Mouse (Mus musculus) forebrain, embryonic 15.5 days (tissue): ENCODE measurements around the gene Gm49601. TPM values are rescaled to one million over a fixed set of nuclear protein-coding genes. Genes with fewer than 3 reads are reported as not detected.

Experiments used
- ATAC-seq: fragments of 200-750 bp; cut with Nextera tagmentation; replicated peaks from 2 replicates; pipeline ENCODE4 v1.8.0; 2017; ENCODE audit warnings: mild to moderate bottlenecking, moderate TSS enrichment, moderate library complexity
- H3K27ac ChIP-seq: fragments of 300-500 bp; sonication (generic); replicated peaks from 2 replicates; pipeline ENCODE4 v1.5.1; 2015; ENCODE audit warnings: mild to moderate bottlenecking, inconsistent platforms
- H3K27me3 ChIP-seq: fragments of 300-500 bp; sonication (generic); 2 replicates; pipeline ENCODE4 v1.6.1; 2015; ENCODE audit warnings: inconsistent platforms
- H3K36me3 ChIP-seq: fragments of 300-500 bp; sonication (generic); 2 replicates; pipeline ENCODE4 v1.6.1; 2015; ENCODE audit warnings: mild to moderate bottlenecking, inconsistent platforms
- H3K4me1 ChIP-seq: fragments of 300-500 bp; sonication (generic); 2 replicates; pipeline ENCODE4 v1.6.1; 2015; ENCODE audit warnings: inconsistent platforms
- H3K4me2 ChIP-seq: fragments of 300-500 bp; sonication (generic); replicated peaks from 2 replicates; pipeline ENCODE4 v1.6.1; 2015; ENCODE audit warnings: mild to moderate bottlenecking, inconsistent platforms
- H3K4me3 ChIP-seq: fragments of 300-500 bp; sonication (generic); 2 replicates; pipeline ENCODE4 v1.5.1; 2015; ENCODE audit warnings: mild to moderate bottlenecking, inconsistent platforms
- H3K9ac ChIP-seq: fragments of 300-500 bp; sonication (generic); replicated peaks from 2 replicates; pipeline ENCODE4 v1.6.1; 2015; ENCODE audit warnings: mild to moderate bottlenecking, inconsistent platforms
- H3K9me3 ChIP-seq: fragments of 300-500 bp; sonication (generic); 2 replicates; pipeline ENCODE4 v1.6.1; 2016; ENCODE audit warnings: inconsistent platforms
- WGBS: fragments of 180-500 bp; shearing (Covaris S2); methylation state at CpG from one replicate; pipeline ENCODE4 v1.1.7; 2015; ENCODE audit warnings: mixed read lengths; 5-methylcytosine and 5-hydroxymethylcytosine counted together
- polyA plus RNA-seq: library from polyadenylated mRNA; unstranded; fragments of >200 nt; fragmentation: Nextera tagmentation; extraction: Ambion mirVana; gene quantifications from 2 replicates; pipeline ENCODE4 v1.2.1, GENCODE M21; 2015

The Gm49601 gene
- polyA plus RNA-seq, 1 experiment from 2014 or later = 20.5 TPM

DNA sequence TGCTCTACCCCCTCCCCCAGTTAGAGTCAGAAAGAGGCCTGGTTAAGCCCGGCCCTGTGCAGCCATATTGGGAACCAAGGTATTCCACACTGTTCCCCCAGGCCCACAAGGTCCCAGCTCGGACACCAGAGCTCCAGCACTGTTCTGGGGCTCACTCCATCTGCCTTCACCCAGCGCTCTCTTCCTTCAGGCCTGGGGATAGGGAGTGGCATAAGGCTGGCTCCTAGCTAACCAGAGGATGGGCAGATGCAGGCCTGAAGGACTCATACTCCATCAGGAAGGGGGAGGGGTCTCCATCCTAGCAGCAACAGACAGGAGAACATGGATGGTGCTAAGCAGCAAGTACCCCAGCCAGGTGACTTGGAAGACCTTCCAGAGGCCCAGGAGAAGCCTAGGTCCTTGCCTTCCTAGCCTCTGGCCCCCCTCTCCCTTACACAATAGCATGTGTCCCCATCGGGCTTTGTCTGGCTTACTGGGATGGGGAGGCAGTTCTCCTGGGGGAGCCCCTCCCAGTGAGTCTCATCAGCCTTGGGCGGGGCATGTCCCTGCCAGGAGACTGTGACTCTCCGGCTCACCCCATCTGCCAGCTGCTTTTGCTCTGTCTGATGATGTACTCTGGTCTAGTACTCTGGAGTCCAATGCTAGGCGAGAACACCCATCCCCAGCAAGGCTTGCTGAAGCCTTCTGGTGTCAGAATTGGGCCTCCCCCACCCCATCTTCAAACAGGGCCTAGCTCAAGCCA, 2.1 kb upstream of the Gm49601 start:
- Histone ChIP-seq H3K4me2 (peak overlapping the region; percentile 87), H3K36me3 (peaks cover 20% of the 10 kb centered on the region), H3K9ac (peak overlapping the region; percentile 96), H3K4me1 (peaks cover 43% of the 10 kb centered on the region), H3K4me3 (peak overlapping the region; percentile 87), H3K27me3 (peaks cover 27% of the 10 kb centered on the region), H3K9me3 (no peaks in the 10 kb centered on the region), H3K27ac (peak overlapping the region; percentile 79)
- peak; percentile 6; the same call in 1 of the 2 replicates for ATAC-seq
- WGBS = 54% methylated on average over 7 of the region's 7 CpGs

DNA sequence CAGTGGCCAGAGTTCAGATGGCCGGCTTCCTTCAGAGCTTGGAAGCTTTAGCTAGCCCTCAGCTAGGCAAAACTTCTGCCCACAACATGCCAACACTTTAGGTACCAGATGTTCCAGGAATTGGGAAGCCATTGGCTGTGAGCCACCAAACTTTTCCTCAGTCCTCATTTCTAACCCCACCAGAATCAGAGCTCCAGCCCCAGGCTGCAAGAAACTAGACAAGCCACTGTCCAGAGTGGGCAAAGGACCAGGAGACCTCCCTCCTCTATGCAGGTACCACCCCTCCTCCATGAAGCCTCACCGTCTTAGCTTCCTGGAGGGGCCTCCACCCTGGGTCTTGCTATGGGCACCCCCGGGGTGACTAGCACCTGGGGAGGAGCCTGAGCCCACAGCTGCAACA, 936 bp upstream of the Gm49601 start:
- WGBS = 56% methylated on average over 3 of the region's 3 CpGs

DNA sequence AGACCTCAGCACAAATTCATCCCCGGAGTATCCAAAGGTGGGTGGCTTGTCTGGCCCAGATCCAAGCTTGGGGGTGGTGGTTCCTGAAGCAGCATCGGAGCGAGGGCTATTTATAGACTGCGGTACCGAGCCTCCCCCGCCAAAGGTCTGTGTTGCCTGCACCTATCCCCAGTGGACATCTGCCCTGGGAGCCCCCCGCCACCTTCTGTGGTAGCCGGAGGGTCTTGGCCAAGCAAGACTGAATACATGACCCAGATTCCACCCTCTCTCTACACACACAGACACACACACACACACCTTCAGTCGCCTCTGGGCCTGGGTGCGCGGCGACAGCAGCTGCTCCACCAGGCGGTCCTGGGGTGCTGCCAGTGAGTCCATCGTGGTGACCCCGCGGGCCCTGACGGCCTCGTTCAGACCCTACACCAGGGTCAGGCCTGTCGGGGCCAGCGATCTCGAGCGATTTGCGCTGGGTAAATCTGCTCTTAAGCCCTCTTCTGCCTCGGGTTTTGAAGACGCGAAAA, 376 bp downstream of the Gm49601 start:
- peak overlapping the region; percentile 87 for H3K4me3 ChIP-seq
- H3K27ac ChIP-seq = no peak overlapping the region
- no peak for ATAC-seq
- H3K9me3 ChIP-seq = no peaks in the 10 kb centered on the region
- 13% methylated on average over 26 of the region's 26 CpGs for WGBS
- peak overlapping the region; percentile 87 for H3K4me2 ChIP-seq
- peaks cover 35% of the 10 kb centered on the region for H3K36me3 ChIP-seq
- peaks cover 52% of the 10 kb centered on the region for H3K27me3 ChIP-seq
- peaks cover 52% of the 10 kb centered on the region for H3K4me1 ChIP-seq
- H3K9ac ChIP-seq = peak overlapping the region; percentile 53

More for the DNA sequence above, 936 bp upstream of the Gm49601 start:
- no peak overlapping the region for H3K9ac ChIP-seq
- peaks cover 39% of the 10 kb centered on the region for H3K27me3 ChIP-seq
- H3K4me1 ChIP-seq = peaks cover 43% of the 10 kb centered on the region
- peak overlapping the region; percentile 87 for H3K4me3 ChIP-seq
- H3K36me3 ChIP-seq = peaks cover 31% of the 10 kb centered on the region
- H3K27ac ChIP-seq = no peak overlapping the region
- peak overlapping the region; percentile 87 for H3K4me2 ChIP-seq
- H3K9me3 ChIP-seq = no peaks in the 10 kb centered on the region
- ATAC-seq = no peak

DNA sequence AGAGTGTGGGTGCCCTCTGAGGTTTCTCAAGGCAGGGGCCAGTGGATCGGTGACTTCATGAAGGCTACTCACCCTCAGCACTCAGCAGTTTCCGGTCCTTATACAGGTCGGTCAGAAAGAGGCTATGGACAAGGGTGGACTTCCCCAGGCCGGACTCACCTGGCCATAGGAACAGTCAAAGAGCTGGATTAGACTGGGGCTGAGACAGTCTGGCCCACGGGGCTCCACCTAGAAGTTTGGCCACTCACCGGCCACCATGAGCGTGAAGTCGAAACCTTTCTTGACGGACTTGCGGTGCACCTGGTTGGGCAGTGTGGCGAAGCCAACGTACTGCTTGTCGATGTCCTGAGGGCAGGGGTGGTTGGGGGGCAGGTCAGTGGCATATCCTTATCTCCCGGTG, 1.1 kb downstream of the Gm49601 start:
- no peak overlapping the region for H3K4me2 ChIP-seq
- H3K27me3 ChIP-seq = peaks cover 60% of the 10 kb centered on the region
- no peak for ATAC-seq
- H3K4me1 ChIP-seq = peaks cover 56% of the 10 kb centered on the region
- H3K27ac ChIP-seq = no peak overlapping the region
- H3K36me3 ChIP-seq = peaks cover 37% of the 10 kb centered on the region
- 45% methylated on average over 14 of the region's 14 CpGs for WGBS
- H3K9me3 ChIP-seq = no peaks in the 10 kb centered on the region
- H3K4me3 ChIP-seq = no peak overlapping the region
- H3K9ac ChIP-seq = no peak overlapping the region

DNA sequence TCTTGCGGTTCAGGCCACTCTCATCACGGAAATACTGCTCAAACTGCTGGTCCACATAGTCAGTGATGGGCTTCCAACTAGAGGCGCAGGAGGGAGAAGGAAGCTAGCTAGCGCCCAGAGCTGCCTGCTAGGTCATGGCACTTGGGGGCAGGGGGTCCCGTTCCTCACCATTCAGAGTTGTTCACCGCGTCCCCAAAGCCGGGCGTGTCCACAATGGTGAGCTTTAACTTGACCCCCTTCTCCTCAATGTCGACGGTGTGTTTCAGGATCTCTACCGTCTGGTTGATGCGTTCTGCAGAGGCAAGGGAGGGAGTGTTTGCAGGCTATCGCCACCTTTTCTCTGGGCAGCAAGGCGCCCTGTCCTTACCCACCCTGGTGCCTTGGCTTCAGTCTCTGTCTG, 1.6 kb downstream of the Gm49601 start:
- H3K4me2 ChIP-seq = no peak overlapping the region
- no peak overlapping the region for H3K9ac ChIP-seq
- 44% methylated on average over 15 of the region's 15 CpGs for WGBS
- H3K9me3 ChIP-seq = no peaks in the 10 kb centered on the region
- no peak overlapping the region for H3K4me3 ChIP-seq
- peaks cover 40% of the 10 kb centered on the region for H3K36me3 ChIP-seq
- H3K27me3 ChIP-seq = peaks cover 65% of the 10 kb centered on the region
- no peak for ATAC-seq
- H3K4me1 ChIP-seq = peaks cover 56% of the 10 kb centered on the region
- no peak overlapping the region for H3K27ac ChIP-seq

DNA sequence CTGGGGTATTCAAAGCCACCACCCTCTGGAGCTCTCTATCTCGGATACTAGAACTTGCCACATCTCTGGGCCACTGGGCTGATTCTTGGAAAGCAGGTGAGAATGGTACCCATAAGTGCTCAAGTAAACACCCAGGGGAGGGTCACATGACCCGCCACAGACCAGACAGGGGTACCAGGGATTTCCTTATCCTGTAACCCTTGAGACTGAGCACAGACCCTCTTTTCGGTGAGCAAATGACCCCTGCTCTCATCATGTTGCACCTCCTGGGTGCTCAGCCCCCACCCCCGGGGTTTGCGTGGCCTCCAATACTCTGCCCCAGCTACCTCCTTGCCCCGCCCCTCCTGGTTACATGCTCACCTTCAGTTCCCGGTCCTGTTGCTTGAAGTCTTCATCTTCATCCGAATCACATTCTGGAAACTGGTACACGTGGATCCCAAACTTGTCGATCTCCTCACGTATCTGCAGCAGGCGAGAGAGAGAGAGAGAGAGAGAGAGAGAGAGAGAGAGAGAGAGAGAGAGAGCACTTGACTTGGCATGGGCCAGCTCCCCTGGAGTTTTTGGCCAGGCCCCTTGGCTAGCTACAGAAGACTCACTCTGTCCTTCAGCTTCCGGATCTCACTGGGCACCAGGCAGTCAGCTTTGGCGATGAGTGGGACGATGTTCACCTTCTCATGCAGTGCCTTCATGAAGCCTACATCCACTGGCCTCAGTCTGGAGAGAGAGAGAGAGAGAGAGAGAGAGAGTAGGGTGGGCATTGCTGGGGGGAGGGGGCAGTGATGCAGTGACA, 2.3 kb downstream of the Gm49601 start:
- Histone ChIP-seq H3K9ac (no peak overlapping the region), H3K27ac (no peak overlapping the region), H3K4me2 (no peak overlapping the region), H3K4me1 (peaks cover 55% of the 10 kb centered on the region), H3K4me3 (no peak overlapping the region), H3K27me3 (peaks cover 71% of the 10 kb centered on the region), H3K9me3 (no peaks in the 10 kb centered on the region), H3K36me3 (peaks cover 40% of the 10 kb centered on the region)
- 40% methylated on average over 15 of the region's 15 CpGs for WGBS
- ATAC-seq = no peak

DNA sequence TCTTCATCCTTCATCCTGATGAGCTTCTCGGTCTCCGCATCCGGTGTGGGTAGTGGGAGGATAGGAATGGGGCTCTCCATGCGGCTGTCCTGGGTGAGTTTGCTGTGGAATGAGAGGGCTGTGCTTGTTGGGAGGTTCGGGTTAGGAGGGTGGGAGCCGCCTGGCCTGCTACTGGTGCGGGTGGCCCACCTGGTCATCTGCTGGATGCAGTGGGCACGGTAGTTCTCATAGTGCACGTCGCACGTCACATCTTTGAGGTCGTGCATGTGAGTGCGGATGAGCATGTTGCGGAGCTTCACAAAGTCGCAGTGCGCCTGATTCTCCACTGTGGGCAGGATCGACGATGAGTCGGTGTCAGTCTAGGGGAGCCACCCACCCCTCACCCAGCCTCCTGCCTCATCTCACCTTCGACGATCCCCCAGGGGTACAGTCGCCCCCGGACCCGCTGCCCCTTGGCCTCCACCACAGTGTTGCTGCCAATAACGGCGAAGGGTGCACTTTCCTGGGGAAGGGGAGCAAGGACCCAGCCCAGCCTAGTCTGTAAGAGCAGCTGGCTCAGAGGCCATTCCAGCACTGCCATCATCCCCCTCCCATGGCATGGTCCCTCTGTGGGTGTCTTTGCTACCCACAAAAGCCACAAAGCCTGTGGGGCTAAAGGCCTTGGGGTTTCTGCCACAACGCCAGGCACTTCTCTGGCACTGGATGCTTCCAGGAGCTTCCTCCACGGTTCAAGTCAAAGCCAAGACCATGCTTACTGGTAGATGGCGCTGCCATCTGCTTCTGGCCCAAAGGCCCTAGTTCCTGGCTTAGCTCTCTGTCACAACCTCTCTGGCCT, 3.1 kb downstream of the Gm49601 start:
- peaks cover 47% of the 10 kb centered on the region for H3K4me1 ChIP-seq
- H3K36me3 ChIP-seq = peaks cover 40% of the 10 kb centered on the region
- H3K4me3 ChIP-seq = no peak overlapping the region
- no peak overlapping the region for H3K4me2 ChIP-seq
- peaks cover 79% of the 10 kb centered on the region for H3K27me3 ChIP-seq
- no peak overlapping the region for H3K9ac ChIP-seq
- H3K9me3 ChIP-seq = no peaks in the 10 kb centered on the region
- H3K27ac ChIP-seq = no peak overlapping the region
- ATAC-seq = no peak
- WGBS = 42% methylated on average over 29 of the region's 29 CpGs

DNA sequence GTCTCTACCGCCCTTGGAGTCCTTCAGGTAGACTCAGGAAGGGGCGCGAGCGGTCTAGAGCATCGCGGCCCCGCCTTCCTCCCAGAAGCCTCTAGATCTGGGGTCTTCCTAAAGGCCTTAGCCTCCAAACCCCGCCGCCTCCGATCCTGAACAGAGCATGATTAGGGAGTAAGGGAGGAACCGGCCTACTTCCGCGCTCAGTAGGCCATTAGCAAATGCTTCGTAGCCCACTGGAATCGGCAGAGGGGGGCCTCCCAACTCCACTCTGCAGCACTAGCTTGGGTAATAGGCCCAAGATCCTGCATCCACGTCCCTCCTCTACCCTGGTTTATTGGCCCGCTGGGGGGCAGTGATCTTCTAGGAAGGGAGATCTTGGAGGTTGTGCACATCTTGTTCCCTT, 4.2 kb downstream of the Gm49601 start, which contains the start of gene Gp1bb:
Gene Gp1bb (minus strand): TSS at position 385 of the 400 bp plus-strand sequence.
- peak within 1 kb of the TSS; percentile 70 for H3K4me2 ChIP-seq
- peaks cover 40% of the 10 kb centered on the region for H3K4me1 ChIP-seq
- WGBS = 23% methylated on average over 17 of the region's 17 CpGs
- H3K27ac ChIP-seq = no peak within 1 kb of the TSS
- ATAC-seq = no peak
- peak within 1 kb of the TSS; percentile 33 for H3K9ac ChIP-seq
- H3K27me3 ChIP-seq = peaks cover 79% of the 10 kb centered on the region
- peak within 1 kb of the TSS; percentile 41 for H3K4me3 ChIP-seq
- H3K36me3 ChIP-seq = peaks cover 40% of the 10 kb centered on the region
- H3K9me3 ChIP-seq = no peaks in the 10 kb centered on the region

DNA sequence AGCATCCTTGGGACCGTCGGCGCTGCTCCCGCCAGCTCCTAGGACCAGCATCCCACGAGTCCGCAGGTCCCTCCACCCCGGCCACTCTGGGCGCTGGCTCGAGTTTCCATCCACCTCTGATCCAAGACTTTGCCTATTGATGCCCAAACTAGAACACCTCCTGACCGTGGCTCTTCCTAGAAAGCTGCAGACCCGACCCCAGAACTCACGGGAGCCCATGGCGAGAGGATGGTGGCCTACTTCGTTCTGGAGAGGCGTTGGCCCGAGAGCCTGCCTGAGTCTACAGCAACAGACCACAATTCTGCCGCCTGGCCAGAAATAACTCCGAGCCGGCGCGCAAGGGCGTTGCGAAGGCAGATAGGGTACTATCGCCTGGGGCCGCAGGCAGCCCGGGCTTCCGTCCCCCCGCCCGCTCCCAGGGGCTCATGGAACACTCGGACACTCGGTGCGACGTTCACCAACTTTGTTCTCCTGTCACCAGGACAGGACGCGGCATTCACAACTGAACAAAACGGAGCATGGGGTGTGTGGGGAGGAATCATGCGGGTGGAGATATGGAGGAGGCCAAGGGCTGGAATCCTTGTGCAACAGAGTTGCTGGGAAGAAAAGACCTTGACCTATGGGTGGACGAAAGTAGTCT, 4.7 kb downstream of the Gm49601 start:
- H3K4me1 ChIP-seq = peaks cover 35% of the 10 kb centered on the region
- H3K27ac ChIP-seq = no peak overlapping the region
- 8% methylated on average over 38 of the region's 38 CpGs for WGBS
- H3K9ac ChIP-seq = peak overlapping the region; percentile 33
- H3K4me2 ChIP-seq = peak overlapping the region; percentile 70
- ATAC-seq = no peak
- H3K36me3 ChIP-seq = peaks cover 40% of the 10 kb centered on the region
- no peaks in the 10 kb centered on the region for H3K9me3 ChIP-seq
- H3K4me3 ChIP-seq = peak overlapping the region; percentile 41
- H3K27me3 ChIP-seq = peaks cover 79% of the 10 kb centered on the region

DNA sequence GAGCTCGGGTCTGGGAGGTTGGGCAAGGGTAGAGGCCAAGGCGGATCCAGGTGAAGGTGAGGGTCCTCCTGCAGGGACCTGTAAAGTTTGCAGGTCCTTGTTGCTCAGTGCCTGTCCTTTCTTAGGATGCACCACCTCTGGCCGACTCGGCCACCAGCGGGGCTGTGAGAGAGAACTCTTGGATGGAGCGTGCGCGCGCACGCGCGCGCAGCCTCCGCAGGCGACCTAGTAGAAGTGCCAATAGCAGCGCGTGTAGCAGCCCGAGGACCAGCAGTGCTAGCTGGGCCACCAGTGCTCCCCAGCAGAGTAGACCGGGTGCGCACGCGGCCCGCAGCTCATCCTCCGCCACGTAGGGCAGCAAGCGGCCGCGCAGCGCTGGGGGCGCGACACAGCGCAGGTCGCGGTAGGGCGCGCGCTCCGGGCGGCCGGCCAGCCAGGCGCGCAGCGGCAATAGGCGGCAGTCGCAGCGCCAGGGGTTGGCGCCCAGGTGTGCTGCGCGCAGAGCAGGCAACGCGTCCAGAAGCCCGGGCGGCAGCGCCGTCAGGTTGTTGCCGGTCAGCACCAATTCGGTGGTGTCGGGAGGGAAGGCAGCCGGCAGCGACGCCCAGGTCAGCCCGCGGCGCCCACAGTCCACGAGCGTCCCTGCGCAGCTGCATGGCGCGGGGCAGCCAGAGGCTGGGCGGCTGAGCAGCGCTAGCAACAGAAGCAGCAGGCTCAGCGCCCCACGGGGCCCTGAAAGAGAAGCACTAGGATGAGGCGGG, 5.4 kb downstream of the Gm49601 start:
- Histone ChIP-seq H3K4me2 (peak overlapping the region; percentile 70), H3K36me3 (peaks cover 40% of the 10 kb centered on the region), H3K4me1 (peaks cover 28% of the 10 kb centered on the region), H3K27ac (no peak overlapping the region), H3K4me3 (peak overlapping the region; percentile 41), H3K9me3 (no peaks in the 10 kb centered on the region), H3K9ac (peak overlapping the region; percentile 33), H3K27me3 (peaks cover 76% of the 10 kb centered on the region)
- ATAC-seq = peak; percentile 32; the same call in 1 of the 2 replicates
- 2% methylated on average over 67 of the region's 74 CpGs for WGBS
